8 mouse cellular contexts compared by ENCODE assay signal in genomic region chr3:75942303-75943060, GRCm38 (mm10). TPM values are rescaled to one million over a fixed set of nuclear protein-coding genes. Genes with fewer than 3 reads are reported as not detected.
DNase-seq lines count a peak whose midpoint lies in the region; ATAC-seq and TF ChIP-seq lines count a peak whose summit lies in the region.

No protein-coding gene starts in this region.

- intact Hi-C loops in left cerebral cortex, postnatal 25 days (cut with DNase I), result no loop called here

- WGBS in heart, embryonic 13.5 days, result 46% methylated on average over 12 of the region's 12 CpGs
- 29% methylated on average over 12 of the region's 12 CpGs for WGBS in stomach, postnatal 0 days
- WGBS in kidney, embryonic 15.5 days, result 63% methylated on average over 12 of the region's 12 CpGs

- TF ChIP-seq CTCF in stomach, postnatal 0 days (IDR thresholded peaks at IDR 0.05; ENCODE audit: low read depth), result no peak

- peak overlapping the region; percentile 58 for H3K27ac ChIP-seq in heart, embryonic 13.5 days (replicated peaks)
- H3K27ac ChIP-seq in stomach, postnatal 0 days (replicated peaks), result peak overlapping the region; percentile 69
- no peak overlapping the region for H3K27ac ChIP-seq in kidney, embryonic 15.5 days

- no peak for DNase-seq in heart, adult 8-10 months (ENCODE audit: low spot score)
- peak; percentile 17 for DNase-seq in retina, postnatal 1 day
- DNase-seq in retina, embryonic 14.5 days (ENCODE audit: low spot score), result no peak
- DNase-seq in left cerebral cortex, postnatal 25 days (ENCODE audit: low spot score in 2 of 2), result peak; percentile 42 to 47
- no peak for DNase-seq in stomach, postnatal 0 days (ENCODE audit: low spot score)

- no peaks in the 10 kb centered on the region for H3K9me3 ChIP-seq in heart, embryonic 13.5 days
- H3K9me3 ChIP-seq in stomach, postnatal 0 days (ENCODE audit: control insufficient read depth, low read length), result no peaks in the 10 kb centered on the region
- H3K9me3 ChIP-seq in kidney, embryonic 15.5 days (replicated peaks), result no peaks in the 10 kb centered on the region

- no peak for TF ChIP-seq EP300 in stomach, postnatal 0 days (optimal IDR thresholded peaks at IDR 0.05)

- no peak overlapping the region for H3K9ac ChIP-seq in heart, embryonic 13.5 days
- H3K9ac ChIP-seq in stomach, postnatal 0 days (ENCODE audit: low read length), result no peak overlapping the region
- H3K9ac ChIP-seq in kidney, embryonic 15.5 days, result no peak overlapping the region

- H3K36me3 ChIP-seq in heart, embryonic 13.5 days, result peaks cover 30% of the 10 kb centered on the region
- no peaks in the 10 kb centered on the region for H3K36me3 ChIP-seq in stomach, postnatal 0 days (ENCODE audit: control insufficient read depth, insufficient read depth, low read length)
- peaks cover 12% of the 10 kb centered on the region; the same call in 1 of the 2 replicates for H3K36me3 ChIP-seq in kidney, embryonic 15.5 days

- H3K27me3 ChIP-seq in heart, embryonic 13.5 days (replicated peaks), result no peaks in the 10 kb centered on the region
- no peaks in the 10 kb centered on the region for H3K27me3 ChIP-seq in stomach, postnatal 0 days (ENCODE audit: control insufficient read depth, insufficient read depth, low read length)
- no peaks in the 10 kb centered on the region for H3K27me3 ChIP-seq in kidney, embryonic 15.5 days

- H3K4me2 ChIP-seq in heart, embryonic 13.5 days, result peak overlapping the region; percentile 24; the same call in 1 of the 2 replicates
- no peak overlapping the region for H3K4me2 ChIP-seq in stomach, postnatal 0 days (replicated peaks; ENCODE audit: low read depth)
- no peak overlapping the region for H3K4me2 ChIP-seq in kidney, embryonic 15.5 days

- no peak overlapping the region for H3K4me3 ChIP-seq in heart, embryonic 13.5 days
- H3K4me3 ChIP-seq in stomach, postnatal 0 days (ENCODE audit: low read depth, low read length), result no peak overlapping the region
- H3K4me3 ChIP-seq in kidney, embryonic 15.5 days (replicated peaks), result no peak overlapping the region

- H3K4me1 ChIP-seq in heart, embryonic 13.5 days, result peaks cover 37% of the 10 kb centered on the region
- H3K4me1 ChIP-seq in stomach, postnatal 0 days (replicated peaks; ENCODE audit: control insufficient read depth, insufficient read depth), result peaks cover 7% of the 10 kb centered on the region; the same call in 1 of the 2 replicates
- peaks cover 12% of the 10 kb centered on the region for H3K4me1 ChIP-seq in kidney, embryonic 15.5 days

- no peak for ATAC-seq in heart, embryonic 13.5 days (ENCODE audit: extremely low read depth, insufficient number of reproducible peaks, low FRiP score, low TSS enrichment)
- peak; percentile 71 for ATAC-seq in stomach, postnatal 0 days (ENCODE audit: low FRiP score, low TSS enrichment)
- ATAC-seq in erythroblast, adult 5-6 weeks (replicated peaks; ENCODE audit: low FRiP score, poor library complexity, severe bottlenecking), result no peak
- ATAC-seq in kidney, embryonic 15.5 days (replicated peaks; ENCODE audit: low FRiP score), result no peak

RNA-seq across cellular contexts. Expression of gene Golim4, which starts 14.3 kb away (rescaled TPM):
- polyA plus RNA-seq in heart, embryonic 13.5 days (2015; fragmentation: Nextera tagmentation; extraction: Ambion mirVana), result 43.9 and 44.1 TPM in 2 replicates
- total RNA-seq in heart, adult 8-10 months (2022), result 10 to 100 TPM; 16.5 to 20.4 (median 18.7) TPM
- total RNA-seq in left cerebral cortex, postnatal 25 days (2021), result 10 to 100 TPM; 20.0 to 21.0 TPM
- polyA plus RNA-seq in stomach, postnatal 0 days (2015; fragmentation: Nextera tagmentation; extraction: Ambion mirVana), result 40.0 and 40.3 TPM in 2 replicates
- 23.6 and 31.7 TPM in 2 replicates for total RNA-seq in erythroblast, adult 5-6 weeks (2015; ENCODE audit: low replicate concordance)
- total RNA-seq in erythroblast, adult 5-6 weeks (2017; ENCODE audit: low replicate concordance), result 53.1 and 57.7 TPM in 2 replicates
- 60.0 and 65.7 TPM in 2 replicates for polyA plus RNA-seq in kidney, embryonic 15.5 days (2015; fragmentation: Nextera tagmentation; extraction: Ambion mirVana)

Comparison
In these comparisons a context has a peak if more than half of its experiments do, and no peak if none do; other contexts are left out.
1. DNase-seq: peak in retina, postnatal 1 day (single experiment) and left cerebral cortex, postnatal 25 days (2 of 2); none in heart, adult 8-10 months (single experiment), retina, embryonic 14.5 days (single experiment) and stomach, postnatal 0 days (single experiment).